Mouse (Mus musculus) liver, adult 2 months (tissue): ENCODE data around the gene Samd5. TPM values are rescaled to one million over a fixed set of nuclear protein-coding genes. Genes with fewer than 3 reads are reported as not detected.

Source experiments
- DNase-seq: peaks from one replicate; pipeline ENCODE4 v3.0.0-alpha.2; 2011; ENCODE audit warnings: low read depth, low spot score; ENCODE audit errors: extremely low read depth
- H3K27ac ChIP-seq: fragments of 200-500 bp; replicated peaks from 2 replicates; pipeline ENCODE4 v1.5.1; 2012; ENCODE audit warnings: low read depth, mild to moderate bottlenecking, control low read depth, inconsistent platforms, low read length; ENCODE audit not compliant: insufficient read depth
- H3K27me3 ChIP-seq: fragments of 200-500 bp; 2 replicates; pipeline ENCODE4 v1.6.1; 2012; ENCODE audit warnings: mild to moderate bottlenecking, moderate library complexity, low read length, inconsistent platforms; ENCODE audit not compliant: control insufficient read depth, insufficient read depth
- H3K36me3 ChIP-seq: fragments of 200-500 bp; 2 replicates; pipeline ENCODE4 v1.6.1; 2012; ENCODE audit warnings: low read length, inconsistent platforms; ENCODE audit not compliant: control insufficient read depth, insufficient read depth
- H3K4me1 ChIP-seq: fragments of 200-500 bp; 2 replicates; pipeline ENCODE4 v1.6.1; 2011; ENCODE audit warnings: low read length; ENCODE audit not compliant: control insufficient read depth, insufficient read depth
- H3K4me3 ChIP-seq: fragments of 200-500 bp; 2 replicates; pipeline ENCODE4 v1.5.1; 2011; ENCODE audit warnings: low read depth, mild to moderate bottlenecking, control low read depth, low read length, moderate library complexity; ENCODE audit not compliant: insufficient read depth
- H3K79me2 ChIP-seq: fragments of 200-500 bp; 2 replicates; pipeline ENCODE4 v1.6.1; 2012; ENCODE audit warnings: inconsistent platforms, mild to moderate bottlenecking, low read length, moderate library complexity; ENCODE audit not compliant: control insufficient read depth, insufficient read depth
- H3K9ac ChIP-seq: fragments of 200-500 bp; 2 replicates; pipeline ENCODE4 v1.6.1; 2012; ENCODE audit warnings: low read depth, mild to moderate bottlenecking, control low read depth, inconsistent platforms, low read length
- CTCF ChIP-seq: fragments of 200-500 bp; IDR thresholded peaks from 2 replicates; pipeline ENCODE4 v1.5.1; 2011; ENCODE audit warnings: low read depth, low read length, control low read depth
- POLR2A ChIP-seq: fragments of 200-500 bp; IDR thresholded peaks from 2 replicates; pipeline ENCODE4 v1.6.1; 2011; ENCODE audit warnings: low read length, control low read depth; ENCODE audit not compliant: insufficient read depth; ENCODE audit errors: extremely low read depth
- WGBS: fragments of 180-500 bp; shearing (Covaris S2); methylation state at CpG from one replicate; pipeline ENCODE4 v1.1.7; 2018; 5-methylcytosine and 5-hydroxymethylcytosine counted together
- polyA plus RNA-seq: library from polyadenylated mRNA; depleted of rRNA; stranded (reverse); fragments of >200 nt; gene quantifications from 2 replicates; pipeline ENCODE4 v1.2.3, GENCODE M21; 2012
- total RNA-seq: library from RNA; depleted of rRNA; stranded (reverse); fragments of >200 nt; gene quantifications from 2 replicates; pipeline ENCODE4 v1.2.3, GENCODE M21; 2014

Gene Samd5
- total and polyA plus RNA-seq, 2 experiments, result 0.21 to 0.92 TPM

DNA sequence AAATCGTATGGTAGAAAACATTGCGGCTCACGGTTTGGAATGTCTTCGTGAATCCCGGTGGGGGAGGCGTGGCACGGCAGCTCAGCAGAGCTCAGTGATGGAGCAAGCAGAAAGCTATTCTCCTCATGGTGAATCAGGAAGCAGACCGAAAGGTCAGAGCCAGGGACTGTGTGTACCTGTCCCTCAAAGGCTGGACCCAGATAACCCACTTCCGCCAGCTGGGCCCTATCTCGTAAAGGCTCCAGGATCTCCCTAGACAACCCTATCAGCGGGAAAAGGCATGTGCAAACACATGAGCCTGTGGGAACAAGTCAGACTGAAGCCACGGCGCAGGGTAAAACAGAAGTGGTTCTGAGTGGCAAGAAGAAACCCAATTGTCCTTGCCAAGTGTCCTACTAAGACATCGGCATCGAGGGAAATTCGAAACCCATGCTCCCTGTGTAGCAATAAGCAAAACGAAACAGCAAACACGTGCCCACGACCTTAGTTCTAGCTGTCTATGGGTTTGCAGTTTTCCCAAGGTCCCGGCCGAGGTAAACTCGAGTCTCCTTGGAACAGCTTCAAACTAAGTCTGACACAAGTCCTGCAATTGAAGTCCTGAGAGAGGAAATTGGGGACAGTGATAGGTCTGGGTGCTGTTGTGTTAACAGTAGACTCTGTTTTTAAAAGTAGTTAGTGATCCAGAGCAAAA is 24.2 kb upstream of the Samd5 start:
- Histone ChIP-seq H3K27me3 (peaks cover 5% of the 10 kb centered on the region; the same call in 1 of the 2 replicates), H3K4me1 (no peaks in the 10 kb centered on the region), H3K9ac (no peak overlapping the region), H3K27ac (no peak overlapping the region), H3K36me3 (no peaks in the 10 kb centered on the region), H3K4me3 (no peak overlapping the region), H3K79me2 (no peaks in the 10 kb centered on the region)
- no peak for DNase-seq
- TF ChIP-seq POLR2A (no peak), CTCF (no peak)
- WGBS, result 47% methylated on average over 22 of the region's 22 CpGs

DNA sequence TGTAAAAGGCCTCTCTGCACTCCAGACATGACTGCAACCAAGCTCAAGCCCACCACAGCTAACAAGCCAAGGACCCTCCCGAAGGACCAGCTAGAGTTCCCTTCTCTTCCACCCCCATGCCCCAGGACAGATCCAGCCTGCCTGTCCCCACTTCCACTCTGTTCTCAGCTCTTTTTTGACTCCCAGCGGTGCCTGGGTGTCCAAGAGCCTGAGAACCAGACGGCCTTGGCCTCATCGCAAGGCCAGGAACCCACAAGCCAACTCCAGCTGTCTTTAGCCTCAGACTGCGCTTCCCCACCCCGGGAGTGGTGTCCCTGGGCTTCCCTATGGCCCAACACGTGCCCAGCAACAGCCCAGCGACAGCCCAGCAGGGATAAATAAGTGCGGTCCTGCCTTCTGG is 23.1 kb upstream of the Samd5 start:
- H3K4me3 ChIP-seq, result no peak overlapping the region
- H3K4me1 ChIP-seq, result no peaks in the 10 kb centered on the region
- H3K27ac ChIP-seq, result no peak overlapping the region
- no peak for DNase-seq
- peaks cover 5% of the 10 kb centered on the region; the same call in 1 of the 2 replicates for H3K27me3 ChIP-seq
- no peak overlapping the region for H3K9ac ChIP-seq
- no peaks in the 10 kb centered on the region for H3K79me2 ChIP-seq
- 84% methylated on average over 9 of the region's 9 CpGs for whole genome bisulfite sequencing
- H3K36me3 ChIP-seq, result no peaks in the 10 kb centered on the region
- no peak for TF ChIP-seq CTCF
- TF ChIP-seq POLR2A, result no peak

DNA sequence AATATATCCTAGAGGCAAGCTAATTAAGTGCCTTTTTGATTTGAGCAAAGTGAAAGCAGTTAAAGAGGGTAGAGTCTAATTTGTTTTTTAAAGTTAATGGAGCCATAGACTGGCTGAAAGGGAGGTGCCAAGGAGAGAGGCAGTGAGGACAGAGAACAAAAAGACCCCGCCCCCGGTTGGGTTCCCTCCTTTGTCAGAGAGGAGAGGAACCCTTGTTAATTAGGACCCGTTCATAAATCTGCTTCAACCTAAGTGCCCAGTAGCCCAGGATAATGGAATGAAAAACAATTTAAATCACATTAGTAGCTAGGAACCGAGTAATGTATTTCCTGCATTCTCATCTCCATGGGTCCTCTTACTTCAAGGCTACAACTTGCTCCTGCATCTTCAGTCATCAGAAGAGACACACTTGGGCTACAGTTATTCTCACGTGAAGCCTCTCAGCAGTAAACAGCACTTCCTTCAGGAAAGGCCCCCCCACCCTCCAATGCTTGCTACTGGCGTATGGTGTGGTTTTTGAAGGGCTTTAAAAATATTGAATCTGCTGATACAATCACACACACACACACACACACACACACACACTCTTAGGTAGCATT is 21.6 kb upstream of the Samd5 start:
- Histone ChIP-seq H3K4me1 (no peaks in the 10 kb centered on the region), H3K36me3 (no peaks in the 10 kb centered on the region), H3K27ac (no peak overlapping the region), H3K79me2 (no peaks in the 10 kb centered on the region), H3K27me3 (peaks cover 5% of the 10 kb centered on the region; the same call in 1 of the 2 replicates), H3K9ac (no peak overlapping the region), H3K4me3 (no peak overlapping the region)
- TF ChIP-seq CTCF (no peak), POLR2A (no peak)
- WGBS, result 75% methylated on average over 6 of the region's 6 CpGs
- no peak for DNase-seq

DNA sequence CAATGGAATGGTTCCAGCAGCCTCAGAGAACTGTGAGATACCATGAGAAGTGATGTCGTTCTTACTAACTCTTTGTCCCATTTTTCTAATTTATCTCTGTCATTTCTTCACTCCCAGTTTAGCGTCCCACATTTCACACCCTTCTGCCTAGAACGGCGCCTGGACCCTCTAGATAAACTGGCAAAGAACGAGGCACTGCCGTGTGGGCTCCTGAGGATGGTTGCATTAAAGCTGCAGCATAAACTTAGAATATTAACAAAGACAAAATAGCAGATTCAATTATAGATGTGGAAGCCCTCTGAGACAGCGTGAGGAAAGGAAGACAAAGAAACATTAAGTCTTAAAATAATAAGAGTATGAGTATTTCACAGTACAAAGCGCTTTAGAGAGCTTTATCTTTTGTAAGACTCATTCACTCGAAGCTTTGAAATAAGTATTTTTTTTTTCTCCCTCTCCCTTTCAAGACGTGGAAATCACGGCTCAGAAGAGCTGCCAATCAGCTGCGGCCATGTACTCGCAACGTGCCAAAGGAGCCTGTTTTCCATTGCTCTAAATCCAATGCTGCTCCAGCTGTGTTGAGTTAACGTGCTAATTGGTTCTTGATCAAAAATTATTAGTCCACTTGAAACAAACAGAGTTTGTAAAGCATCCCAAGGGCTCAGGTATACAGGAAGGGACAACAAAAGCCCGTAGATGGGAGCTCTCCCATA is 19.1 kb upstream of the Samd5 start:
- peaks cover 5% of the 10 kb centered on the region; the same call in 1 of the 2 replicates for H3K27me3 ChIP-seq
- TF ChIP-seq POLR2A, result no peak
- TF ChIP-seq CTCF, result no peak

DNA sequence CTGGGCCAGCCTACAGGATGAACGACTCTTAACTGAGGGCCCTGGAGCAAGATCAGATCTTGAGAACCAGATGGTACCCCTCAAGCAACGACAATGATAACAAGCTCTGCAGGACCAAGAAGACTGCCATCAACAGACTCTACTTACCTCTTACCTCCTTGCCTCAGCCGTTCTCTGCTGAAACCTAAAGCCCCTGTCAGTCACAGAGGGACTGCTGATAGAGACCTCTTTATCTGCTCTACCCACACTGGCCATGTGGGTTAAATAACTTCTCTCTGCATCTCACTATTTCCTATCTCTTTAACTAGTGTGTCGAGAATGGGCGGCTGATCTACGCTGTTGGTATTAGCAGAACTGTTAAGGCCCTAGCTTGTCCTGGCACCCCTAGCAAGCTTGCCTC is 5.9 kb upstream of the Samd5 start:
- 83% methylated on average over 6 of the region's 6 CpGs for WGBS
- no peak for DNase-seq
- H3K27ac ChIP-seq, result no peak overlapping the region

More for the DNA sequence above, 19.1 kb upstream of the Samd5 start:
- Histone ChIP-seq H3K79me2 (no peaks in the 10 kb centered on the region), H3K4me1 (no peaks in the 10 kb centered on the region), H3K9ac (no peak overlapping the region), H3K4me3 (no peak overlapping the region), H3K27ac (no peak overlapping the region), H3K36me3 (no peaks in the 10 kb centered on the region)
- WGBS, result 74% methylated on average over 16 of the region's 16 CpGs
- no peak for DNase-seq

DNA sequence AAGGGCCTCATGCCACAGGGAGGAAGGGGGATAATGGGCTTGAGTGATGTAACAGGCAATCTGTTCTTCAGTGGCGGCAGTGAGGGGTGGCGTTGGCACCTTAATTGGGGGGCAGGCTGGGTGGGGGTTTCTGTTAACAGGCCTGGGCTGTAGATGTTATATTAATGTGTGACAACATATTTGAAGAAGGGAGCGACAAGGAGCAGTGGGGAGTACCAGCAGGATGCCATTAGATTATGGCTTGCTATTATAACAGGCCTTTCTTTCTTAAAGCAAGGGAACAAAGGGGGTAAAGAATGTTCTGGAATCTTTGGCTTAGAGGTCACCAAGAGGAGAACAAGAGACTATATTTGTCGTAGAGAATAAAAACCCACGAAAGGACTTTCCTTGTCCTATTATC is 4.9 kb upstream of the Samd5 start:
- DNase-seq, result no peak
- 89% methylated on average over 5 of the region's 5 CpGs for WGBS

More for the DNA sequence above, 5.9 kb upstream of the Samd5 start:
- Histone ChIP-seq H3K36me3 (no peaks in the 10 kb centered on the region), H3K27me3 (no peaks in the 10 kb centered on the region), H3K4me1 (no peaks in the 10 kb centered on the region), H3K9ac (no peak overlapping the region), H3K79me2 (no peaks in the 10 kb centered on the region), H3K4me3 (no peak overlapping the region)
- TF ChIP-seq CTCF, result no peak
- TF ChIP-seq POLR2A, result no peak

More for the DNA sequence above, 4.9 kb upstream of the Samd5 start:
- Histone ChIP-seq H3K4me3 (no peak overlapping the region), H3K9ac (no peak overlapping the region), H3K27me3 (peaks cover 4% of the 10 kb centered on the region), H3K79me2 (no peaks in the 10 kb centered on the region), H3K4me1 (no peaks in the 10 kb centered on the region), H3K27ac (no peak overlapping the region), H3K36me3 (no peaks in the 10 kb centered on the region)
- TF ChIP-seq CTCF, result no peak
